Mouse (Mus musculus): ENCODE measurements at regions not wholly inside any gene's neighbourhood (a gene's known extent, or its start where the extent isn't known, plus 50 kb on each side); places are given as distances from the start of the nearest gene placed in this dataset.

GRCm38 (mm10) chr2:131801212-131801611, 58.3 kb downstream of the Erv3 start:
- no peak for DNase-seq (ENCODE audit: low read depth, low spot score)

- DNase-seq (ENCODE audit: low read depth, low spot score), result no peak
Measured at GRCm38 (mm10) chr2:131800126-131800894, 59.2 kb downstream of the Erv3 start.

DNA sequence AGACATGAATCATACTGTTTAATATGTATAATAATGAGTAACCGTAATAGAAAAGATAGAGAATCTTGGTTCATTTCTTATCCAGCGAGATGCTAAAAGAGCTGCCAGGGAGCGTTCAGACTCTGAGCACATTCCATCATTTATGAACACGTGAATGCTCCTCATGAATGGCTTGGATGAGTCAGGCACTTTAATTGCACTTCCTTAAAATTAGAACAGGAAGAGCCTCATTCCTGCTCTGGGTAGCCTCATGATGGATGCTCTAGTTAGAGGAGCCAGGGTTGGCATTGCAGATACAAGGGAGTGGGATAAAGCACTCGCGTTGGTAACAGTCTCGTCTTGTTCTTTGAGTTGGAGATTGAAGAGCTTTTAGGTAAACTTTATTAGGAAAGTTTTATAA, 60.1 kb downstream of the Erv3 start:
- peak; percentile 50 for DNase-seq (ENCODE audit: low read depth, low spot score)

DNA sequence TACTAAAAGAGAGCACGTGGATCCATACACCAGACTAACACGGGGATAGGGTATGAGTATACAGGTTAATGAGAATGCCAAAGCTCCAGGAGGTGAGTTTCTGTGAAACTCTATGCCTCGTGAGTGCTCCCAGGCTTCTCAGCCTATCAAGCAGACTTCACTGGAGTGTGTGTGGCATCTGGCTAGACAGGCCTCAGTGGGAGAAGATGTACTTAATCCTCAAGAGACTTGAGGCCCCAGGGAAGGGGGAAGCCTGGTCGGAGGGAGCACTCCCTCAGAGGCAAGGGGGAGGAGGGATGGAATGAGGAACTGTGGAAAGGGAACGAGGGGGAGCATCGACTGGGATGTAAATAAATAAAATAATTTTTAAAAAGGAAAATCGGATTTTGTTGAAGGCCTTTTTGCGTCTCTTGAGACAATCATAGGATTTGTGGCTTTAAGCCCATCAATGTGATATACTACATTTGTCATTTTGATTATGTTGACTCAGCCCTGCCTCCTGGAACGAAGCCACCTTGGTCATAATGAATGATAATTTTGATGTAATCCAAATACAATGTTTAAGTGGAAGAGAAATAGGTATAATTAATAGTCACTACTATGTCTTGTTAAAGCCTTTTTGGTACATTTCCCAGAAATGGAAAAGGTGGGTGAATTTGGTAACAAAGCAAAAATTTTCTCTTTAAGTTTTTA, 62.4 kb downstream of the Erv3 start:
- DNase-seq (ENCODE audit: low read depth, low spot score), result no peak

DNA sequence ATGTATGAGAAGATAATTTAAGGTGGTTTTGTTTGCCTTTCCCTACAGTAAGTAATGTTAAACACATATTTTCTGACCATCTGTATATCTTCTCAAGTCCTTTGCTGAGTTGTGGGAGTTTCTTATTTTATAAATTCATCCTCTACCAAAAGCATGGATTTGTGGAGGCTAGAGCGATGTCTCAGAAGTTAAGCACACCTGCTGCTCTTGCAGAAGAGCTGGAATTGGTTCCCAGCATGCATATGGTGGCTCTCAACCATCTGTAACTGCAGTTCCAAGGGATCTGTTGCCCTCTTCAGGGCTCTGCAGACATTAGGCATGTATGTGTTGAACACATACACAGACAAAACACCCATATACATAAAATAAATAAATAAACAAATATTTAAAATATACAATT, 84.2 kb downstream of the Erv3 start:
- DNase-seq (ENCODE audit: low read depth, low spot score), result no peak

- peak; percentile 50 for DNase-seq (ENCODE audit: low read depth, low spot score)
Measured at GRCm38 (mm10) chr2:131773691-131774090, 85.9 kb downstream of the Erv3 start.

DNA sequence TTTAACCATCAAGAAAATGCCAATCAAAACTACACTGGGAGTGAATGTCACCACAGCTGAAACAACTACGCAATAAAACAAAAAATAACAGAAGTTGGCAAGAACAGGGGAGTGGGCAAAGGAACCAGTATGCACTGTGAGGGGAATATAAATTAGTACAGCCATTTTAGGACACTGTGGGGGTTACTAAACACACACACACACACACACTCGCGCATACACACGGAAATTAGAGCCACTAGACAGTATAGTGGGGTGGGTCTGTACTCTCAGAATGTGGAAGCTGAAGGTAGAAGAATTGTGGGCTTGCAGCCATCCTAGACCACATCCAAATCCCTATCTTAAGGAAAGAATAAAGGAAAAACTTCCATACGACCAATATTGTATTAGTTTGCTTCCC, 87.4 kb downstream of the Erv3 start:
- no peak for DNase-seq (ENCODE audit: low read depth, low spot score)

- DNase-seq (ENCODE audit: low read depth, low spot score), result peak; percentile 70
Measured at GRCm38 (mm10) chr2:131770852-131771251, 88.7 kb downstream of the Erv3 start.

GRCm38 (mm10) chr2:131769656-131770210, 89.8 kb downstream of the Erv3 start:
- no peak for DNase-seq (ENCODE audit: low read depth, low spot score)

DNA sequence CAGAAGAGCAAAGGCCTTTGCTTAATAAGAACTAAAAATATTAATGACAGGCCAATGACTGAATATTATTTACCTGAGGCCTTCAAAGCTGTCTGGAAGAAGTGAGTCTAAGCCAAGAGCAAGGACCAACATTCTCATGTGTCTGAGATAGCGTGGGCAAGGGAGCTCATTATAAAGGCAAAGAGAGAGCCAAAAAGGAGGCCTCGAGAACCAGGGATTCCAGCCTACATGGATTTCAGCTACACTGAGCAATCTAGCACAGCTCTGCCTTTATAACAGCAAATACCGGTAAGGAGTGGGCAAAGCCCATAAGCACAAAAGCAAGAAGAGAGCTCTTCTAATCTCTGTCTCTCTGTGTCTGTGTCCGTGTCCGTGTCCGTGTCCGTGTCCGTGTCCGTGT, 93.0 kb downstream of the Erv3 start:
- no peak for DNase-seq (ENCODE audit: low read depth, low spot score)

GRCm38 (mm10) chr2:131761507-131761906, 98.0 kb downstream of the Erv3 start:
- DNase-seq (ENCODE audit: low read depth, low spot score), result no peak

DNA sequence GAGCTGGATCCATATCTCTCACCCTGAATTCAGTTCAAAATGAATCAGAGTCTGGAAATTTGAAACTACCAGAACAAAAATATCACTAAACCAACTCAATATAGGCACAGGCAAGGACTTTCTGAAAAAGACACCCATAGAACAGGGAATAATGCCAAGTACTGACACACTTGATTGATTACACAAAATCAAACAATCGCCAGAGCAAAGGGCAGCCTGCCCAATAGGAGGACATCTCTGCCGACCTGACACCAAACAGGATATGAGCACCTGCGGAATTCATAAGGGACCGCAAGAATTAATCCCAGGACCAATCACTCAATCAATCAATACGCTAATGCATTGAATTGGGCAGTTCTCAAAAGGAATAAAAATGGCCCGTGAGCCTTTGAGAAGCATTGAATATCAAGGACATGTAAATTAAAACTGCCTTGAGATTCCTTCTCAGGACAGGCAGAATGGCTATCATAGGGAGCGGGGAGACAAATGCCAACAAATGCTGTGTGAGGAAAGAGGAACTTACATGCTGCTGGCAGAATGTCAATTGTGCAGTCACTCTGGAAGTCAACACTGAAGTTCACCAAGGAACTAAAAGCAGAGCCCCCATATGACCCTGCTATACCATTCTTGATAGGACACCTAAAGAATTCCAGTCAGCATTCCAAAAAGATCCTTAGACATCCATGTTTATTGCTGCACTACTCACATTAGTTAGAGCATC, 102.2 kb downstream of the Erv3 start:
- DNase-seq (ENCODE audit: low read depth, low spot score), result no peak

- DNase-seq (ENCODE audit: low read depth, low spot score), result no peak
Measured at GRCm38 (mm10) chr2:131755107-131755506, 104.4 kb downstream of the Erv3 start.

DNA sequence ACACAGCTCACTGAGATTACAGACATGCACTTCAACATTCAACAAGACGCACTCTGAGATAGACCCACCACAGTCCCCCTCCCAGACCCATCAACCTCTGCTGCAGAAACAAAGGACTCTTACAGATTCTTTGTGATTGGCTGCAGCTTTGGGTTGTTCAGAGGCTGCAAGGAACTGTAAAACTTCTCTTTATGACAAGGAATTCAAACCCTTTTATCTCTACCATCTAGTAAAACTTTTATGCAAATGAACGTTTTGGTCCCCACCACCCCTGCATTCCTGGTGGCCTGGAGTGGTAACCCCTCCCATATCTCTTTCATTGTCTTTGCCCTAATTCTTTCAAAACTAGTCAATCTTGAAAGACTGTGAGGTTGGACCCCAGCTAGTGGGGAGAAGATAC, 106.1 kb downstream of the Erv3 start:
- no peak for DNase-seq (ENCODE audit: low read depth, low spot score)

DNA sequence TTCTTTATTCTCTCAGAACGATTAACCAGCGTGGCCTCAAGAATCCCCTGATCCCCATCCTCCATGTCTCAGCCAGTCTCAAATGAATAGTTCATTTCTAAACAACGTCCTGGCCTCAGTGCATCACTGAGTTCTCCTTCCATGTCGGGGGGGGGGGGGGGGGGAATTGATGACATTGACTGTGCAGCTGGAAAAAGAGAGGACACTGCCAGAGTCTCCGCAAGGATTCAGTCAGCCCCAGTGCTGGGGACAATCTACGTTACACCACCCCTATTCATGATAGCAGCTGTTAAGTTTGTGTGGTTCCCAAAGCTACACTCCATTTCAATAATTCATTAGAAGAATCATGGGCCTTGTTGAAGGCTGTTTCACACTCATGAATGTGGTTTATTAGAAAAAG, 108.9 kb downstream of the Erv3 start:
- DNase-seq (ENCODE audit: low read depth, low spot score), result no peak

DNA sequence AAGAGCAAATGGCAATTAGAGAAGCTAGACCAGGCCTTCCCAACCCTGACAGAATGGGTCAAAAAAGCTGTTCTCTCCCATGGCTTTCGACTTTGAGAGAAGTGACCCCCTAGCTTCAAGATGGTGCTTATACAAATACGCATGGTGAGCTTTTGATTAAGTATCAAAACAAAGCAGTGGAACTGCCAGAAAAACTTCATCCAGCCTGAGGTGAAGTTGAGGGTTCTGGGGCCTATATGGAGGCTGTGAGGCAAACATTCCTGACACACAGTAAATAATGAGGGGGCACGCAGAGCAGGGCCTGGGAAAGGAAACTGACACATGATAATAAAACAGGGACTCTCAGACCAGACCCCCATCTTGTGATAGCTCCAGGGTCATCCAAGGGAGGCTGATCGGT, 109.3 kb downstream of the Erv3 start:
- no peak for DNase-seq (ENCODE audit: low read depth, low spot score)

DNA sequence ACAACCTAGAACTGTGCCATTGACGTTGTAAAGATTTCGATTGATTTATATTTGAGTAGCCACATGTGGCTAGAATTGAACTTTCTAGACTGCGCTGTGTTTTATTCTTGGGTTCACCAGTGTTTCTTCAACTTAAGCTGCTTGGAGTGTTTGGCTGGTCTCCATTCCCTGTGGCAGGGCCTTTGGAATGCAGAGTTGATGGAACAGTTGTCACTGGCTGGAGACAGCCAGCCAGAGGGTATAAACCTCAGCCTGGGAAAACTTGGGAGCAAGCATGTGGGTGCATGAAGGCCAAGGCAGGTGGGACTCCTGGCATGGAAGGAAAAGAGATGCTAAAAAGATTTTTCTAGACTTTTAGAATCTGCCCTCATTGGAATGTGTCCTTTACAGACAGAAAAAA, 109.8 kb downstream of the Erv3 start:
- DNase-seq (ENCODE audit: low read depth, low spot score), result no peak

GRCm38 (mm10) chr2:131748791-131749190, 110.8 kb downstream of the Erv3 start:
- DNase-seq (ENCODE audit: low read depth, low spot score), result peak; percentile 89

- DNase-seq (ENCODE audit: low read depth, low spot score), result no peak
Measured at GRCm38 (mm10) chr2:131747707-131748106, 111.8 kb downstream of the Erv3 start.

DNA sequence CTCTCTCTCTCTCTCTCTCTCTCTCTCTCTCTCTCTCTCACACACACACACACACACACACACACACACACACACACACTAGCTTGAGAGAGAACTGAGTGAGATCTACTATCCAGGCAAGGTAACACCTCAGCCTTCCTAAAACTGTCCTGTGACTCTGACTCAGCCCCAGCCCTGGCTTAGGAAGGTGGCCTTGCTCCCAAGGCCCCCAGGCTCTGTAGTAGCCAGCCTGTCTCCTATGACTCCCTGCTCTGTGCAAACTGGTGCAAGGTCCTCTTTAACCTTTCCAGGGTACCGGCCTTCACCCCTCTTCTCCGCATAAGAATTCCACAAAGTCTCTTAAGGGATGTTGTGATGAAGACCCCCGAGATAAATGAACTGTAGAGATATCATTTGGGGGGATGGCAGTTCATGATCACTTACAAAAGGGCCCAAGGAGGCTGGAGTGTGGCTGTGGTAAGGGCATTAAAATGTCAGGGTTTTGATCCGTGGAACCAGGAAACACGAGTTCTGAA, 114.1 kb downstream of the Erv3 start:
- DNase-seq (ENCODE audit: low read depth, low spot score), result no peak

DNA sequence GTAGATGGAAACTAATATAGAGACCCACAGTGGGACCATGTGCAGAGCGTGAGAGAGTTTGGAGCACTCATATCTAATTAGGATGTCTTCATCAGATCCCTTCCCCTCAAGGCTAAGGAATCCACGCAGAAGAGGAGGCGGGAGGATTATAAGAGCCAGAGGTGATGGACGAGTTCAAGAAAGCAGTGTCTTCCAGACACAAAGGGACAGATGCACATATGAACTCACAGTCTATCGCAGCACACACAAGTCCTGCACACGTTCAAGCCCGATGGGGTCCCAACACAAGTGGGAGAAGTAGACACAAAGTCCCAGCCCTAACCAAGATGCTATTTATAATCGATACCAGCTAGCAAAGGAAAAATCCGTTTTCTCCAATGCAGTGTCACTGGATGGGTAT, 114.6 kb downstream of the Erv3 start:
- no peak for DNase-seq (ENCODE audit: low read depth, low spot score)

- peak; percentile 60 for DNase-seq (ENCODE audit: low read depth, low spot score)
Measured at GRCm38 (mm10) chr2:131740456-131740855, 119.1 kb downstream of the Erv3 start.

Data from telencephalon, adult 2 months (tissue).